Mouse (Mus musculus) cerebellum, adult 11-12 months (tissue): ENCODE measurements around the gene Nfe2l1.

ENCODE experiments used
- DNase-seq: peaks from one replicate; pipeline ENCODE4 v3.0.0; 2022

The Nfe2l1 gene

DNA sequence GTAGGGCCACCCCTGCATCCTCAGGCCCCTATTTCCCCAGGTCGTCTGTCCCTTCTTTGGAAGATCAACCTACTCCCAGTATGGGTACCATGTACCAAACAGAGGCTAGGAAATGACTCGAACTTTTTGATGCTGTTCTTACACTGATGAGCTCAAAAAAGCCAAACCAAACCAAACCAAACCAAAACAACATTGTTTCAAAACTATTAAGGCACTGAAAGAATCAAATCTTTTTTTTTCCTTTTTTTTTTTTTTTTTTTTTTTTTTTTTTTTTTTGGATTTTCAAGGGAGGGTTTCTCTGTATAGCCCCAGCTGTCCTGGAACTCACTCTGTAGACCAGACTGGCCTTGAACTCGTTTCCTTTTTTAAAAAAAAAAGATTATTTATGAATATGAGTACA, 13.9 kb upstream of the Nfe2l1 start:
- DNase-seq: no peak

DNA sequence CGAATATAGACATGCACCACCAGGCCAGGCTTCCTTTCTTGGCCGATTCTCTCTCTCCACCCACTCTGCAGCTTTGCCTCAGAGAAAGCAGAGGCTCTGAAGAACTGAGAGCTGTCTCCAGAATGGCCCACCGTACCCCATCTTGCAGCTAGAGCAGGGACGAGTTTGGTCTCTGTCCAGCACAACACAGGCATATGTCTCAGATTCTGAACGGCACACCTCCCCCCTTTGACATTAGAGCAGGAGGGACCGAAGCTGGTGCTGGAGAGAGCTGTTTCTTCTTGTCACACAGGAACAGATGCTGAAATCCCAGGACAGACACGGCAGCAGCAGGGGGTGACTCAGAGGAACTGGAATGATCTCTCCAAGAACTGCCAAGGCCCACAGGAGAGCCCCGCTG, 10.5 kb upstream of the Nfe2l1 start:
- peak; percentile 34 for DNase-seq

- DNase-seq: no peak
Observed at GRCm38 (mm10) chr11:96839877-96840276, 10.1 kb upstream of the Nfe2l1 start.

DNA sequence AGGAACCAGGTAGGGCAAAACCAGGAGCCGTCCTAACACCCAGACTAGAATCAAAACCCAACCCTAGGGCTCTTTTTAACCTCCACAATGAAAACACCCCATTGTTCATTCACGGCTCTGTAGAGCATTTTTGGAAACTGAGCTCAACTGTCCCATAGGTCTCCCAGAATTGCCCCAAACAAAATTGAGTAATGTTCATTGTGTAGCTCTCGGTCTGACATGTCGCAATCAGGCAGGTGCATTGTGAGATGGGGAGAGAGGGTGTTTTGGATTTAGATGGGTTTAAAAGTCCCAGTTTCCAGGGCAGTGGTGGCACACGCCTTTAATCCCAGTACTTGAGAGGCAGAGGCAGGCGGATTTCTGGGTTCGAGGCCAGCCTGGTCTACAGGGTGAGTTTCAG, 9.7 kb upstream of the Nfe2l1 start:
- DNase-seq: no peak

GRCm38 (mm10) chr11:96838341-96838740, 8.6 kb upstream of the Nfe2l1 start:
- no peak for DNase-seq

DNA sequence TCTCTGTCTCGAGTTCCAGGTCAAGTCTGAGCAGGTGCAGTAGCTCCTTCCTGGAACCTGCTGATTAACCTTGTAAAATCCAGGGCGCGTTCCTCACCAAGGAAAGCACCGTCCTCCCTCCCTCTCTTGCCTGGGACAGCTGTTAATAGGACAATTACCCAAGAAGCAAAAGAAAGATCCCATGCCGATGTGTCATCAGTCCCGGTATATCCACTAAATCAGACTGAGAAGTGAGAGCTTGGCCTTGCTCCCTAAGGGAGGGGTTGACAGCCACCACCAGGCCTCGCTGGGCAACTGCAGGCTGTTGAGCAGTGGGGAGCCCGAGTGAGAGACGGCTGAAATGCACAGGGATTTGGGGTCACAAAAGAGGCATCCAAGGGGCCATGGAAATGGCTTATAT, 7.5 kb upstream of the Nfe2l1 start:
- DNase-seq: peak; percentile 9

GRCm38 (mm10) chr11:96834127-96834526, 4.4 kb upstream of the Nfe2l1 start:
- no peak for DNase-seq

GRCm38 (mm10) chr11:96832973-96833372, 3.2 kb upstream of the Nfe2l1 start:
- no peak for DNase-seq

- no peak for DNase-seq
Observed at GRCm38 (mm10) chr11:96832541-96832940, 2.8 kb upstream of the Nfe2l1 start.

GRCm38 (mm10) chr11:96831516-96831915, 1.7 kb upstream of the Nfe2l1 start:
- DNase-seq: peak; percentile 56

- no peak for DNase-seq
Observed at GRCm38 (mm10) chr11:96830539-96831216, 910 bp upstream of the Nfe2l1 start.

- no peak for DNase-seq
Observed at GRCm38 (mm10) chr11:96829403-96829812, 360 bp downstream of the Nfe2l1 start.

- DNase-seq: no peak
Observed at GRCm38 (mm10) chr11:96828881-96829280, 887 bp downstream of the Nfe2l1 start.

DNA sequence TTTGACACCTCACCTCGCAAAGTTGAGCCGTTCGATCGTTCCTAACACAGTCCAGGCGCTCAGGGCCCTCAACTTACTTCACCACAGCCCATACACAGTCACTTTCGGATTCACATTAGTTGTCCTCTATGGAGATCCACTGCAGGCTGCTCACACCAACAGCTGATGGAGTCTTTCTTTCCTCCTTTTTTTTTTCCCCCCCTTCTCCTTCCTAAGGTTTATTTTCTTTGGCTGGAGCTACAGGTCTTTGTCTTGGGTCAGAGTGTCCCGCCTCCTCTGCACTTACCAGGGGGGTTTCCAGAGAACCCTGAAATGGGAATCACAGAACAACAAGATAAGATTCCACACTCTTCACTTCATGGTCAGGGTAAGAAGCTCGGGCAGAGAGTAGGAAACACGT, 1.9 kb downstream of the Nfe2l1 start:
- no peak for DNase-seq

DNA sequence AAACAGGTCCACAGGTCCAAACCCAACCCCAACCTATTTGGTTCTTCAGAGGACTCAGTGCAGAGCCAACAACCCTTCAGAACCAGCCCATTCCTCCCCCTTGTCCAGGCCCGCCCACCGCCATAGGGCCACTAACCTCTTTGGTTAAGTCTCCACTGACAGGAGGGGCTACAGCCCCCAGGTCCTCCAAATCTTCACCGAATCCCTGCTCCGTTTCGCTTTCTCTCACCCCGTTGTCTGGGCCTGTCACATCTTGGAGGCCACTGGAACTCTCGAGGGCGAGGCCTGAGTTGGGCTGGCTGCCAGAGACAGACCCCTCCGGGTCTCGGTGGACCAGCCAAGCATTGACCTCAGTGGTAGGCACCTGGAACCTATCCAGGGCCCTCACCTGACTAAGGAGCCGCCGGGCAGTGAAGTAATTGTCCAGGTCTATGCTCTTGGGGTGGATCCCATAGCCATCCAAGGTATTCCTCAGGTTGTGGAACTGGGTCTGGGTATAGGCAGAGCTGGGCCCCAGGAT, 2.6 kb downstream of the Nfe2l1 start:
- peak; percentile 69 for DNase-seq

GRCm38 (mm10) chr11:96826481-96826880, 3.3 kb downstream of the Nfe2l1 start:
- peak; percentile 38 for DNase-seq

- peak; percentile 82 for DNase-seq
Observed at GRCm38 (mm10) chr11:96824783-96825495, 4.8 kb downstream of the Nfe2l1 start.

GRCm38 (mm10) chr11:96823880-96824782, 5.6 kb downstream of the Nfe2l1 start:
- peak; percentile 92 for DNase-seq

- DNase-seq: peak; percentile 77
Observed at GRCm38 (mm10) chr11:96823471-96823837, 6.3 kb downstream of the Nfe2l1 start.

GRCm38 (mm10) chr11:96822675-96823470, 6.9 kb downstream of the Nfe2l1 start:
- DNase-seq: peak; percentile 44

GRCm38 (mm10) chr11:96821956-96822355, 7.8 kb downstream of the Nfe2l1 start:
- peak; percentile 44 for DNase-seq

DNA sequence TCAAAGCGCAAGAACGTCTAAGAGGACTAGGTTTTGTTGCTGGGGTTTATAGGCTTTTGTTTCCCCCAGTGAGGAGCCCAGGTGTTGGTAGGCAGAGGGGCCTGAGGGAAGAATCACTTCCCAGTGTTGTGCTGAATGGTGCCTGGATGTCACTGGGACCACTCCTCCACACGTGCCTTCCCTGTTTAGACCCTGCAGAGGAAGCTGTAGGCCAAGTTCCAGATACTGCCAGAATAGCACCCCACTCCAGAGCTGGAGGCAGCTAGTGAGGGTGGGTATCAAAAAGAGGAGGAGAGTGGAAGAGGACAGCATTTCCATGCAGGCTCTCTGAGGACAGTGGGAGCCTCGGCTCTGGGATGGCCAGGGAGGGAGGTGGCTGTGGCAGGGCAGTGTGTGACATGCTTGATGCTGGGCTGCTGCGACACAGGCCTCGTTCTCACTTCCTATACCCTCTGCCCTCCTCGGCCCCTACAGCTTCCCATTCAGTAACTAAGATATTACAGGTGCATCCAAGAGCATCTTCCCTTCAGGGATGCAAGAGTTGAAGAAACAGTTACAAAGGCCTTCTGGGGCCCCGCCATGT, 11.5 kb downstream of the Nfe2l1 start:
- no peak for DNase-seq
